Mouse (Mus musculus): Measurements from ENCODE around the gene Tcf7l2. TPM values are rescaled to one million over a fixed set of nuclear protein-coding genes. Genes with fewer than 3 reads are reported as not detected.

Gene Tcf7l2
- total and polyA plus RNA-seq, 3 experiments, result not detected

DNA sequence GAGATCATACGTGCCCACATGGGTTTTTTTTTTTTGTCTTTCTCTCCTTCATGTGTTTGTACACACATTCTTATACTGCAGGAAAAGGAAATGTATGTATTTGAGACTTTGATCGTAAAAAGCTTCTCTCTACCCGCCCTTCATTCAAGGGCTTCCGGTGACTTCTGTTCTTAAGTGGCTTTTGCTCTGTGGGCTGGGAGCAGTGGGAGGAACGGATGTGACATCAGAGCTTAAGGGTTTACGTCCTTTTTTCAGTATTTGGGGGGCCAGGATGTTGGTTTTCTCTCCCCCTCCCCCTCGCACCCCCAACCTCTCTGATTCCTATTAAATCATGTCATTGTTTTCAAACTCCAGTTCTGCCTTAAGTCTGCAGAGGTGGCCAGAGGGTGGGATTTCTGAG is 173.9 kb downstream of the Tcf7l2 start:
- Histone ChIP-seq H3K36me3 (replicated peaks in 1 of 2; ENCODE audit: control insufficient read depth in 1 of 2, insufficient read depth in 1 of 2, low read length in 1 of 2) (no peaks in the 10 kb centered on the region), H3K27ac (ENCODE audit: insufficient read depth, low read depth) (no peak overlapping the region), H3K9ac (ENCODE audit: insufficient read depth, low read depth) (no peak overlapping the region), H3K4me1 (ENCODE audit: control insufficient read depth in 1 of 2, insufficient read depth in 2 of 2) (peaks cover 5 to 8% of the 10 kb centered on the region in 2 experiments), H3K4me2 (ENCODE audit: insufficient read depth, low read depth, poor library complexity, severe bottlenecking) (no peak overlapping the region), H3K27me3 (replicated peaks) (peaks cover 24% of the 10 kb centered on the region), H3K4me3 (replicated peaks in 1 of 3; ENCODE audit: low read depth in 2 of 3, low read length in 2 of 3, poor library complexity in 1 of 3) (no peak overlapping the region), H3K79me2 (replicated peaks; ENCODE audit: control insufficient read depth, extremely low read depth, insufficient read depth, poor library complexity, severe bottlenecking) (no peaks in the 10 kb centered on the region), H3K9me3 (replicated peaks; ENCODE audit: low read length) (peaks cover 3% of the 10 kb centered on the region)
- in situ Hi-C loops (cut with MboI; ENCODE audit: low pct_ligation_motif_present, low pct_unique_long_range_greater_than_20kb, low sequenced_read_pairs) (no loop called here), dilution Hi-C loops (cut with MboI; ENCODE audit: extremely low pct_ligation_motif_present, extremely low pct_unique_long_range_greater_than_20kb, low sequenced_read_pairs) (no loop called here)
- DNase-seq (ENCODE audit: extremely low read depth), result no peak
- no peak for TF ChIP-seq JUND (conservative IDR thresholded peaks at IDR 0.05; ENCODE audit: low read depth, low read length)
- TF ChIP-seq SMC3 (IDR thresholded peaks at IDR 0.05; ENCODE audit: low read depth, low read length), result no peak
- no peak for TF ChIP-seq JUN (IDR thresholded peaks at IDR 0.05; ENCODE audit: insufficient read depth, low read depth, low read length)
- TF ChIP-seq POLR2A (IDR thresholded peaks at IDR 0.05; ENCODE audit: low read depth, low read length), result no peak
- TF ChIP-seq NELFE (IDR thresholded peaks at IDR 0.05; ENCODE audit: low read depth, low read length), result no peak
- TF ChIP-seq USF2 (conservative IDR thresholded peaks at IDR 0.05; ENCODE audit: low read depth, low read length), result no peak
- TF ChIP-seq ZC3H11A (IDR thresholded peaks at IDR 0.05; ENCODE audit: low read depth, low read length), result no peak
- TF ChIP-seq TCF12 (IDR thresholded peaks at IDR 0.05; ENCODE audit: low read depth, low read length), result no peak
- TF ChIP-seq UBTF (IDR thresholded peaks at IDR 0.05; ENCODE audit: low read depth, low read length), result no peak
- TF ChIP-seq MAX (IDR thresholded peaks at IDR 0.05; ENCODE audit: low read length), result no peak
- no peak for TF ChIP-seq ZKSCAN1 (IDR thresholded peaks at IDR 0.05; ENCODE audit: borderline replicate concordance, low read depth, low read length)
- no peak for TF ChIP-seq POLR2AphosphoS2 (IDR thresholded peaks at IDR 0.05; ENCODE audit: low read depth, low read length)
- TF ChIP-seq IRF4 (IDR thresholded peaks at IDR 0.05; ENCODE audit: low read depth, low read length), result no peak
- TF ChIP-seq MAFK (IDR thresholded peaks at IDR 0.05; ENCODE audit: insufficient replicate concordance, low read length), result no peak
- no peak for TF ChIP-seq PAX5 (IDR thresholded peaks at IDR 0.05; ENCODE audit: low read length)
- TF ChIP-seq USF1 (IDR thresholded peaks at IDR 0.05; ENCODE audit: low read depth, low read length), result no peak

DNA sequence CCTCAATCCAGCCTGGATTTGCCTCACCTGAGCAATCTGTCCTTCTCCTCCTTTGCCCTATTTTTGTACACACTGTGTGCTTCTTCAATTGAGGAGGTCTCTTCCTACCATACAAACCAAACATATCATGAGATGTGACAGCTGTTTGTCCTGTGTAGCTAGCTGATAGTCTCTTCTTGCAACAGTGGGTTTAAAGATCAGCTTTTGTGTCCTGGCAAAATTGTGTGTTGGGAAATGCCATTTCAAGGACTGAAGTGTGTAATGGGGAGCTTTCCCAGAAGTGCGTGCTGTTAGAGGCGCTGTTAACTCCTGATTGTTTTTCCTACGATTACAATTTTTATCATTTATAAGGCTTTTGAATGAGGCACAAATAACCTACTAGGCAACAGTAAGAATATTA is 174.6 kb downstream of the Tcf7l2 start:
- no peaks in the 10 kb centered on the region for H3K36me3 ChIP-seq (replicated peaks in 1 of 2; ENCODE audit: control insufficient read depth in 1 of 2, insufficient read depth in 1 of 2, low read length in 1 of 2)

More for the DNA sequence above, 174.6 kb downstream of the Tcf7l2 start:
- in situ Hi-C loops (cut with MboI; ENCODE audit: low pct_ligation_motif_present, low pct_unique_long_range_greater_than_20kb, low sequenced_read_pairs), result no loop called here
- no peak overlapping the region for H3K4me3 ChIP-seq (replicated peaks in 1 of 3; ENCODE audit: low read depth in 2 of 3, low read length in 2 of 3, poor library complexity in 1 of 3)
- no peak overlapping the region for H3K9ac ChIP-seq (ENCODE audit: insufficient read depth, low read depth)
- peaks cover 3% of the 10 kb centered on the region for H3K9me3 ChIP-seq (replicated peaks; ENCODE audit: low read length)
- H3K27ac ChIP-seq (ENCODE audit: insufficient read depth, low read depth), result no peak overlapping the region
- DNase-seq (ENCODE audit: extremely low read depth), result no peak
- dilution Hi-C loops (cut with MboI; ENCODE audit: extremely low pct_ligation_motif_present, extremely low pct_unique_long_range_greater_than_20kb, low sequenced_read_pairs), result no loop called here
- H3K79me2 ChIP-seq (replicated peaks; ENCODE audit: control insufficient read depth, extremely low read depth, insufficient read depth, poor library complexity, severe bottlenecking), result no peaks in the 10 kb centered on the region
- H3K4me2 ChIP-seq (ENCODE audit: insufficient read depth, low read depth, poor library complexity, severe bottlenecking), result no peak overlapping the region
- no peak for TF ChIP-seq ZKSCAN1 (IDR thresholded peaks at IDR 0.05; ENCODE audit: borderline replicate concordance, low read depth, low read length)
- TF ChIP-seq CHD2 (IDR thresholded peaks at IDR 0.05; ENCODE audit: low read length), result no peak
- TF ChIP-seq UBTF (IDR thresholded peaks at IDR 0.05; ENCODE audit: low read depth, low read length), result no peak
- TF ChIP-seq TBP (conservative IDR thresholded peaks at IDR 0.05; ENCODE audit: low read depth, low read length), result no peak
- no peak for TF ChIP-seq JUND (conservative IDR thresholded peaks at IDR 0.05; ENCODE audit: low read depth, low read length)
- TF ChIP-seq SMC3 (IDR thresholded peaks at IDR 0.05; ENCODE audit: low read depth, low read length), result no peak
- TF ChIP-seq USF2 (conservative IDR thresholded peaks at IDR 0.05; ENCODE audit: low read depth, low read length), result no peak
- no peak for TF ChIP-seq RAD21 (IDR thresholded peaks at IDR 0.05; ENCODE audit: low read depth, low read length)
- TF ChIP-seq ELF1 (IDR thresholded peaks at IDR 0.05; ENCODE audit: low read depth, low read length), result no peak
- TF ChIP-seq POLR2A (IDR thresholded peaks at IDR 0.05; ENCODE audit: low read depth, low read length), result no peak
- no peak for TF ChIP-seq HCFC1 (IDR thresholded peaks at IDR 0.05; ENCODE audit: low read depth, low read length)
- no peak for TF ChIP-seq EP300 (IDR thresholded peaks at IDR 0.05; ENCODE audit: low read length)
- TF ChIP-seq POLR2AphosphoS2 (IDR thresholded peaks at IDR 0.05; ENCODE audit: low read depth, low read length), result no peak
- no peak for TF ChIP-seq ETS1 (conservative IDR thresholded peaks at IDR 0.05; ENCODE audit: low read depth, low read length)
- TF ChIP-seq MEF2A (IDR thresholded peaks at IDR 0.05; ENCODE audit: borderline replicate concordance, low read depth, low read length), result no peak
- TF ChIP-seq USF1 (IDR thresholded peaks at IDR 0.05; ENCODE audit: low read depth, low read length), result no peak
- TF ChIP-seq KAT2A (IDR thresholded peaks at IDR 0.05; ENCODE audit: insufficient replicate concordance, low read length), result no peak
- H3K4me1 ChIP-seq (ENCODE audit: control insufficient read depth in 1 of 2, insufficient read depth in 2 of 2), result peaks cover 5 to 8% of the 10 kb centered on the region in 2 experiments
- peaks cover 27% of the 10 kb centered on the region for H3K27me3 ChIP-seq (replicated peaks)

Measured in CH12.LX (cell line).